Mouse (Mus musculus): ENCODE results near the gene Dbp. TPM values are rescaled to one million over a fixed set of nuclear protein-coding genes. Genes with fewer than 3 reads are reported as not detected.

Dbp gene
- polyA plus RNA-seq, 1 experiment from 2014 or later, result 3.6 TPM

- Histone ChIP-seq H3K36me3 (replicated peaks; ENCODE audit: insufficient read depth, low read length) (peaks cover 36% of the 10 kb centered on the region), H3K4me1 (ENCODE audit: insufficient read depth) (peaks cover 39% of the 10 kb centered on the region), H3K4me2 (ENCODE audit: low read depth, low read length) (peak overlapping the region; percentile 89), H3K9ac (replicated peaks) (peak overlapping the region; percentile 69), H3K9me3 (ENCODE audit: low read length) (no peaks in the 10 kb centered on the region), H3K27me3 (ENCODE audit: insufficient read depth, low read length) (no peaks in the 10 kb centered on the region), H3K4me3 (ENCODE audit: low read depth, low read length) (peak overlapping the region; percentile 84), H3K27ac (ENCODE audit: low read depth) (peak overlapping the region; percentile 88)
- WGBS (ENCODE audit: insufficient replicate concordance), result 66% methylated on average over 6 of the region's 6 CpGs
- TF ChIP-seq EP300 (IDR thresholded peaks at IDR 0.05; ENCODE audit: low read depth) (peak; percentile 31; the same call in 1 of the 2 replicates), CTCF (IDR thresholded peaks at IDR 0.05; ENCODE audit: low read depth) (no peak)
- DNase-seq (no peak), ATAC-seq (peak; percentile 6; the same call in 1 of the 2 replicates)
These were observed 9.1 kb downstream of the Dbp start for GRCm38 (mm10) chr7:45713881-45714520.

- no peaks in the 10 kb centered on the region for H3K27me3 ChIP-seq (ENCODE audit: insufficient read depth, low read length)
- H3K4me2 ChIP-seq (ENCODE audit: low read depth, low read length), result peak overlapping the region; percentile 89
- ATAC-seq (peak; percentile 48), DNase-seq (no peak)
- H3K36me3 ChIP-seq (replicated peaks; ENCODE audit: insufficient read depth, low read length), result peaks cover 40% of the 10 kb centered on the region
- H3K27ac ChIP-seq (ENCODE audit: low read depth), result peak overlapping the region; percentile 88
- H3K4me1 ChIP-seq (ENCODE audit: insufficient read depth), result peaks cover 46% of the 10 kb centered on the region
- H3K4me3 ChIP-seq (ENCODE audit: low read depth, low read length), result peak overlapping the region; percentile 84
- WGBS (ENCODE audit: insufficient replicate concordance), result 11% methylated on average over 14 of the region's 14 CpGs
- peak overlapping the region; percentile 69 for H3K9ac ChIP-seq (replicated peaks)
- H3K9me3 ChIP-seq (ENCODE audit: low read length), result no peaks in the 10 kb centered on the region
- TF ChIP-seq EP300 (IDR thresholded peaks at IDR 0.05; ENCODE audit: low read depth), result no peak
- no peak for TF ChIP-seq CTCF (IDR thresholded peaks at IDR 0.05; ENCODE audit: low read depth)
These were observed 9.8 kb downstream of the Dbp start for GRCm38 (mm10) chr7:45714630-45715089.

GRCm38 (mm10) chr7:45715090-45715708 lies 10.3 kb downstream of the Dbp start, which contains the start of gene Rpl18:
Gene Rpl18 (plus strand): TSS chr7:45715457.
- Histone ChIP-seq H3K36me3 (replicated peaks; ENCODE audit: insufficient read depth, low read length) (peaks cover 42% of the 10 kb centered on the region), H3K27me3 (ENCODE audit: insufficient read depth, low read length) (no peaks in the 10 kb centered on the region), H3K9me3 (ENCODE audit: low read length) (no peaks in the 10 kb centered on the region), H3K9ac (replicated peaks) (peak within 1 kb of the TSS; percentile 69), H3K4me2 (ENCODE audit: low read depth, low read length) (peak within 1 kb of the TSS; percentile 89), H3K27ac (ENCODE audit: low read depth) (peak within 1 kb of the TSS; percentile 94), H3K4me1 (ENCODE audit: insufficient read depth) (peaks cover 48% of the 10 kb centered on the region), H3K4me3 (ENCODE audit: low read depth, low read length) (peak within 1 kb of the TSS; percentile 84)
- 5% methylated on average over 34 of the region's 34 CpGs for WGBS (ENCODE audit: insufficient replicate concordance)
- peak; percentile 96 for DNase-seq
- TF ChIP-seq EP300 (IDR thresholded peaks at IDR 0.05; ENCODE audit: low read depth) (peak; percentile 64; the same call in 1 of the 2 replicates), CTCF (IDR thresholded peaks at IDR 0.05; ENCODE audit: low read depth) (peak; percentile 6; the same call in 1 of the 2 replicates)
- peak; percentile 85 for ATAC-seq

GRCm38 (mm10) chr7:45715741-45716459 lies 11.0 kb downstream of the Dbp start:
- Histone ChIP-seq H3K27me3 (ENCODE audit: insufficient read depth, low read length) (no peaks in the 10 kb centered on the region), H3K9ac (replicated peaks) (peak overlapping the region; percentile 46), H3K27ac (ENCODE audit: low read depth) (peak overlapping the region; percentile 94), H3K36me3 (replicated peaks; ENCODE audit: insufficient read depth, low read length) (peaks cover 41% of the 10 kb centered on the region), H3K4me2 (ENCODE audit: low read depth, low read length) (peak overlapping the region; percentile 89), H3K9me3 (ENCODE audit: low read length) (no peaks in the 10 kb centered on the region), H3K4me3 (ENCODE audit: low read depth, low read length) (peak overlapping the region; percentile 84), H3K4me1 (ENCODE audit: insufficient read depth) (peaks cover 48% of the 10 kb centered on the region)
- no peak for ATAC-seq
- DNase-seq, result peak; percentile 49
- 57% methylated on average over 19 of the region's 19 CpGs for WGBS (ENCODE audit: insufficient replicate concordance)
- TF ChIP-seq EP300 (IDR thresholded peaks at IDR 0.05; ENCODE audit: low read depth) (no peak), CTCF (IDR thresholded peaks at IDR 0.05; ENCODE audit: low read depth) (no peak)

GRCm38 (mm10) chr7:45716460-45716857 lies 11.6 kb downstream of the Dbp start:
- H3K36me3 ChIP-seq (replicated peaks; ENCODE audit: insufficient read depth, low read length), result peaks cover 38% of the 10 kb centered on the region
- peaks cover 48% of the 10 kb centered on the region for H3K4me1 ChIP-seq (ENCODE audit: insufficient read depth)
- H3K9ac ChIP-seq (replicated peaks), result peak overlapping the region; percentile 97
- TF ChIP-seq CTCF (IDR thresholded peaks at IDR 0.05; ENCODE audit: low read depth) (no peak), EP300 (IDR thresholded peaks at IDR 0.05; ENCODE audit: low read depth) (no peak)
- peak overlapping the region; percentile 84 for H3K4me3 ChIP-seq (ENCODE audit: low read depth, low read length)
- DNase-seq (no peak), ATAC-seq (no peak)
- 71% methylated on average over 3 of the region's 3 CpGs for WGBS (ENCODE audit: insufficient replicate concordance)
- no peaks in the 10 kb centered on the region for H3K27me3 ChIP-seq (ENCODE audit: insufficient read depth, low read length)
- no peaks in the 10 kb centered on the region for H3K9me3 ChIP-seq (ENCODE audit: low read length)
- H3K4me2 ChIP-seq (ENCODE audit: low read depth, low read length), result peak overlapping the region; percentile 89
- H3K27ac ChIP-seq (ENCODE audit: low read depth), result peak overlapping the region; percentile 94

Data from liver, postnatal 0 days (tissue).